Mouse (Mus musculus): ENCODE measurements around the gene Cstb. TPM values are rescaled to one million over a fixed set of nuclear protein-coding genes. Genes with fewer than 3 reads are reported as not detected.

The Cstb gene
- total and polyA plus RNA-seq, 3 experiments = 71.9 to 76.7 TPM; not detected in 1

GRCm38 (mm10) chr10:78417888-78418287 is 7.6 kb upstream of the Cstb start:
- Histone ChIP-seq H3K27me3 (ENCODE audit: control insufficient read depth in 1 of 2, insufficient read depth in 2 of 2, low read length in 2 of 2) (0 out of 4 replicates have a peak, but pooled peaks cover 0 to 1% of the 10 kb centered on the region in 2 experiments), H3K4me3 (ENCODE audit: control insufficient read depth in 1 of 2, insufficient read depth in 1 of 2, low read depth in 2 of 2, low read length in 2 of 2) (no peak overlapping the region), H3K4me1 (ENCODE audit: control insufficient read depth in 1 of 2, insufficient read depth in 2 of 2, low read length in 2 of 2) (peaks cover 0 to 4% of the 10 kb centered on the region in 2 experiments; a peak in 2 of 4 replicates), H3K79me2 (ENCODE audit: control insufficient read depth, insufficient read depth, low read length, poor library complexity) (no peaks in the 10 kb centered on the region), H3K27ac (ENCODE audit: control insufficient read depth, low read depth, low read length) (no peak overlapping the region), H3K36me3 (ENCODE audit: control insufficient read depth in 1 of 2, insufficient read depth in 2 of 2, low read length in 2 of 2) (peaks cover 0 to 3% of the 10 kb centered on the region in 2 experiments; a peak in 1 of 4 replicates), H3K9me3 (replicated peaks; ENCODE audit: insufficient read depth, low read length) (no peaks in the 10 kb centered on the region), H3K9ac (ENCODE audit: control insufficient read depth, low read depth, low read length, poor library complexity, severe bottlenecking) (no peak overlapping the region)
- TF ChIP-seq EP300 (IDR thresholded peaks at IDR 0.05; ENCODE audit: low read depth in 1 of 2, low read length in 2 of 2) (no peak), GABPA (IDR thresholded peaks at IDR 0.05; ENCODE audit: low read depth, low read length) (no peak), MAZ (IDR thresholded peaks at IDR 0.05; ENCODE audit: low read depth, low read length) (no peak), CHD2 (IDR thresholded peaks at IDR 0.05; ENCODE audit: low read length) (no peak), MEF2A (IDR thresholded peaks at IDR 0.05; ENCODE audit: extremely low read depth, insufficient replicate concordance, low read depth, low read length, poor library complexity, severe bottlenecking) (no peak)
- no peak for DNase-seq (ENCODE audit: low read depth, low spot score)

DNA sequence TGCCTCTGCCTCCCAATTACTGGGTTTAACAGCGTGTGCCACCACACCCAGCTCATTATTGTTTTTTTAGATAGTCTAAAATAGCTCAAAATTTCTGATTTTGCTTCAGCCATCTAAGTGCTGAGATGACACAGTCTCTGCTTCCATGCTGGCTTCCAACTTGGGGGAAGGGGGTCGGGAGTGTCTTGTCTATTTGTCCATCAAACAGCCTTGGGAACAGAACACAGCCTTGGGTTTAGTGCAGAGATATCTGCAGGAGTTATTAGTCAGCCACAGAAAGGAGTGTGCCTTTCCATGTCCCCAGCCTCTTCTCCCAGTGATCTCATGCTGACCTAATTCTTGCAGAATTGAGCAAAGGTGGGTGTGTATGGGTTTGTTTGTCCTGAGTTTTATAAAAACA is 6.7 kb upstream of the Cstb start:
- no peak overlapping the region for H3K9ac ChIP-seq (ENCODE audit: control insufficient read depth, low read depth, low read length, poor library complexity, severe bottlenecking)
- no peak overlapping the region for H3K4me3 ChIP-seq (ENCODE audit: control insufficient read depth in 1 of 2, insufficient read depth in 1 of 2, low read depth in 2 of 2, low read length in 2 of 2)
- peaks cover 0 to 4% of the 10 kb centered on the region in 2 experiments; a peak in 2 of 4 replicates for H3K4me1 ChIP-seq (ENCODE audit: control insufficient read depth in 1 of 2, insufficient read depth in 2 of 2, low read length in 2 of 2)
- H3K27ac ChIP-seq (ENCODE audit: control insufficient read depth, low read depth, low read length) = no peak overlapping the region
- no peaks in the 10 kb centered on the region for H3K9me3 ChIP-seq (replicated peaks; ENCODE audit: insufficient read depth, low read length)
- H3K79me2 ChIP-seq (ENCODE audit: control insufficient read depth, insufficient read depth, low read length, poor library complexity) = no peaks in the 10 kb centered on the region
- peaks cover 0 to 3% of the 10 kb centered on the region in 2 experiments; a peak in 1 of 4 replicates for H3K36me3 ChIP-seq (ENCODE audit: control insufficient read depth in 1 of 2, insufficient read depth in 2 of 2, low read length in 2 of 2)
- TF ChIP-seq MAZ (IDR thresholded peaks at IDR 0.05; ENCODE audit: low read depth, low read length) (no peak), TCF12 (IDR thresholded peaks at IDR 0.05; ENCODE audit: low read depth, low read length) (no peak), NRF1 (IDR thresholded peaks at IDR 0.05; ENCODE audit: insufficient read depth, low read depth, low read length, poor library complexity, severe bottlenecking) (no peak), CTCF (IDR thresholded peaks at IDR 0.05 in 2 of 3, conservative IDR thresholded peaks at IDR 0.05 in 1 of 3; ENCODE audit: control insufficient read depth in 1 of 3, insufficient read depth in 1 of 3, low read depth in 2 of 3, low read length in 3 of 3, poor library complexity in 1 of 3, severe bottlenecking in 1 of 3) (no peak)
- no peak for DNase-seq (ENCODE audit: low read depth, low spot score)
- H3K27me3 ChIP-seq (ENCODE audit: control insufficient read depth in 1 of 2, insufficient read depth in 2 of 2, low read length in 2 of 2) = 0 out of 4 replicates have a peak, but pooled peaks cover 0 to 1% of the 10 kb centered on the region in 2 experiments

DNA sequence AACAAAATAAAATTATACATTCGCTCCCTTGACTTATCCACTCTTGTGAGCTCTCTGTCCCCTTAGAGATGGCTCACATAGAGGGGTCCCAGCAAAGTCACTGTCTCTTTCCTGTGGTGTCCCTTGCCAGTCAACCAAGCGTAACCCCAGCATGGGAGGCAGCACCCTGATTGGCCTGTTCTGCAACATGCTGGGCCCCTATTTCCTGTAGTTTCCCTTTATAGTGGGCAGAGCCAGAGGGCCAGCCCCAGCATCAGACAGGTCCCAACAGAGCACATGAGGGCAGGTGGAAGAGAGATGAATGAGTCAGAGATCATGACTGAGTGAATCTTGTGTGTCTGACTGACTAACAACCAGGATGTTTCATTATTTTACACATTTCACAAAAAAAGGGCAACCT is 4.5 kb upstream of the Cstb start:
- H3K27ac ChIP-seq (ENCODE audit: control insufficient read depth, low read depth, low read length) = no peak overlapping the region
- 0 out of 4 replicates have a peak, but pooled peaks cover 0 to 1% of the 10 kb centered on the region in 2 experiments for H3K27me3 ChIP-seq (ENCODE audit: control insufficient read depth in 1 of 2, insufficient read depth in 2 of 2, low read length in 2 of 2)
- H3K36me3 ChIP-seq (ENCODE audit: control insufficient read depth in 1 of 2, insufficient read depth in 2 of 2, low read length in 2 of 2) = peaks cover 0 to 3% of the 10 kb centered on the region in 2 experiments; a peak in 1 of 4 replicates
- H3K9ac ChIP-seq (ENCODE audit: control insufficient read depth, low read depth, low read length, poor library complexity, severe bottlenecking) = no peak overlapping the region
- no peak for DNase-seq (ENCODE audit: low read depth, low spot score)
- H3K4me3 ChIP-seq (ENCODE audit: control insufficient read depth in 1 of 2, insufficient read depth in 1 of 2, low read depth in 2 of 2, low read length in 2 of 2) = no peak overlapping the region
- peaks cover 0 to 4% of the 10 kb centered on the region in 2 experiments; a peak in 3 of 4 replicates for H3K4me1 ChIP-seq (ENCODE audit: control insufficient read depth in 1 of 2, insufficient read depth in 2 of 2, low read length in 2 of 2)
- H3K9me3 ChIP-seq (replicated peaks; ENCODE audit: insufficient read depth, low read length) = no peaks in the 10 kb centered on the region
- no peak for TF ChIP-seq CTCF (IDR thresholded peaks at IDR 0.05 in 2 of 3, conservative IDR thresholded peaks at IDR 0.05 in 1 of 3; ENCODE audit: control insufficient read depth in 1 of 3, insufficient read depth in 1 of 3, low read depth in 2 of 3, low read length in 3 of 3, poor library complexity in 1 of 3, severe bottlenecking in 1 of 3)
- TF ChIP-seq BHLHE40 (IDR thresholded peaks at IDR 0.05; ENCODE audit: borderline replicate concordance, low read depth, low read length) = no peak
- no peak for TF ChIP-seq MEF2A (IDR thresholded peaks at IDR 0.05; ENCODE audit: extremely low read depth, insufficient replicate concordance, low read depth, low read length, poor library complexity, severe bottlenecking)
- no peak for TF ChIP-seq ETS1 (IDR thresholded peaks at IDR 0.05; ENCODE audit: low read depth, low read length)
- no peak for TF ChIP-seq JUND (IDR thresholded peaks at IDR 0.05; ENCODE audit: low read depth, low read length)
- TF ChIP-seq ZKSCAN1 (IDR thresholded peaks at IDR 0.05; ENCODE audit: low read depth, low read length) = no peak
- TF ChIP-seq POLR2A (IDR thresholded peaks at IDR 0.05; ENCODE audit: control insufficient read depth in 1 of 2, insufficient read depth in 1 of 2, low read depth in 1 of 2, low read length in 2 of 2, poor library complexity in 1 of 2) = no peak
- TF ChIP-seq TCF12 (IDR thresholded peaks at IDR 0.05; ENCODE audit: low read depth, low read length) = no peak
- TF ChIP-seq ZC3H11A (IDR thresholded peaks at IDR 0.05; ENCODE audit: low read depth, low read length) = no peak
- peaks cover 2% of the 10 kb centered on the region for H3K79me2 ChIP-seq (ENCODE audit: control insufficient read depth, insufficient read depth, low read length, poor library complexity)
